Mouse (Mus musculus) 416B (cell line): Measurements from ENCODE around the gene Golph3.
A peak's percentile ranks its signal among the peaks of the same experiment; 100 is the strongest.
"Not testable (repeated sequence)": the region's sequence is repeated elsewhere in the genome, so short reads cannot be mapped to it uniquely, and the experiment has no call there.

Experiments used
- DNase-seq: peaks from one replicate; pipeline ENCODE4 v3.0.0; 2011; ENCODE audit warnings: low read depth

Gene Golph3

GRCm38 (mm10) chr15:12357459-12357858 lies 36.2 kb downstream of the Golph3 start:
- no peak for DNase-seq

DNA sequence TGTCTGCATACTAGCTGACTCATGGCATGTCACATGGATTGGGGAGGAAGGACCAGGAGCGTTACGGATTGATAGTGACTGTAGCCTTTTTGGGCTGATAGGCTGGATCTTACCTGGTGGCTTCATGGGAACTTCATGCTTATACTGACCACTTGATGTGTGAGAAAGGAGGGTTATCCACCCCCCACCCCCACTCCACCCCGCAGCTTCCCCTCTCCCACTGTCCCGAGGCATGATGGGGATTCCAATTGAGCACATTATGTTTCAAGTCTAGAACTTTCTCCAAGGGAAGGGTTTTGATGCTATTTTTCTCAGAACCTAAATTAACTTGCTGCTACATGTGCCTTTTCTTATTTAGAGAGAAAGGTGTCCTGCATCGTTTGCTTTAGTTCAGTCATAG lies 37.1 kb downstream of the Golph3 start:
- no peak for DNase-seq

GRCm38 (mm10) chr15:12360519-12361212 lies 39.4 kb downstream of the Golph3 start:
- no peak for DNase-seq

DNA sequence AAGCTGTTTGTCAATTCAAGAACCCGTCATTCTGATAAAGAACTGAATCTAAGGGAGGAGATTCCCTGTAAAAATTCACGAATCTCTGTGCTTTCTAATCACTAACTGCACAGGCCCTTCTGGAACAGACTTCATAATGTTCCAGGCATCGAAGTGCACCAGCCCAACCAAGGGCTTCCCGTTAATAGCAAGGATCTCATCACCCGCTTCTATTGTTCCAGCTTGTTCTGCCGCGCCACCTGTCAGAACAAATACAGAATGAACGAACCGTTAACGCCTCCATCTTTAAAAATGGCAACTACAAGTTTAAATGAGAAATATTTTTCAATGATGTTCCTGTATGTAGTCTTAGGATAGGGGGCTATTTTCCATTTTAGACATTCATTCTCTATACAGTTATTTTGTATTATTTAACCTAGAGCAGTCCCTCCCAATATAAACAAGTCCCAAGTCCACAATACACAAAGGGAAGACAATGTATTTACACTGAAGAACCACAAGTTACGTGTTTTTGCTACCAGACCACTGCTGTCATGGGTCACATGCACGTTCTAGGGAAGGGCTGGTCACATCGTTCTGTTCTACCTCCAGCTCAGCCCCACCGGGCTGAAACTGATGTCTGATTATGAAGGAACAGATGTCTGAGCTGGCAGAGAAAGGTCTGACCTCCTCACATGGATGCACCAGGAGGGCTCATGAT lies 40.9 kb downstream of the Golph3 start:
- no peak for DNase-seq

GRCm38 (mm10) chr15:12362701-12363040 lies 41.4 kb downstream of the Golph3 start:
- DNase-seq: no peak

GRCm38 (mm10) chr15:12364096-12364495 lies 42.8 kb downstream of the Golph3 start:
- DNase-seq: no peak

DNA sequence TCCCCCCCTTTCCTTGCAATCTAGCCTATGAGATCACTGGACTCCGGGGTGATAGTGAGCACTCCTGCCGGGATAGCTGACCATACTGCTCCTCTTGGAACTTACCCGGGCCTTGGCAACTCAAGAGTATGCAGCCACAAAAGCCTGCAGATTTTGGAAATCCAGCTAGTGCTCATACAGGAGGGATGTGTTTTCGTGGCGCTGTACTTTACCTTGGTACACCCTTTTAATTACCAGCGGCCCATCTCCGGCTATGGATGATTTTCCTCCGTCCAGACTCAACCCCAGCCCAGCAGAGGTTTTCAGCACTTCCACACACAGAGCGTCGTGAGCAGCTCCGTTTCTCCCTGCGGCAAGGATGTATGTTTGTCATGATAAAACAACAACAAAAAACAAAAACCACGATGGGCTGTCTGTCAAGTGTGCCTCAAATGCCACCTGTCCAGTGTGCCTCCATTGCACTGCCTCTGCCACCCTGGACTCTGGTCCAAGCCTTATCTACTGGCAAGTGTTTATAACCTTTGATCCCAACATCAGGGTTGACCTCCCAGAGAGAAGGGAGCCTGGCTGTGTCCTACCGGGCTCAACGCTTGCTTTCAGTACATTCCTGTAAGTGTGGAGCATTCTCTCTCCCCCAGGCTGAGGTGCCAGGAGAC lies 44.3 kb downstream of the Golph3 start:
- no peak for DNase-seq

- no peak for DNase-seq
These were observed 44.8 kb downstream of the Golph3 start for GRCm38 (mm10) chr15:12366072-12366469.

DNA sequence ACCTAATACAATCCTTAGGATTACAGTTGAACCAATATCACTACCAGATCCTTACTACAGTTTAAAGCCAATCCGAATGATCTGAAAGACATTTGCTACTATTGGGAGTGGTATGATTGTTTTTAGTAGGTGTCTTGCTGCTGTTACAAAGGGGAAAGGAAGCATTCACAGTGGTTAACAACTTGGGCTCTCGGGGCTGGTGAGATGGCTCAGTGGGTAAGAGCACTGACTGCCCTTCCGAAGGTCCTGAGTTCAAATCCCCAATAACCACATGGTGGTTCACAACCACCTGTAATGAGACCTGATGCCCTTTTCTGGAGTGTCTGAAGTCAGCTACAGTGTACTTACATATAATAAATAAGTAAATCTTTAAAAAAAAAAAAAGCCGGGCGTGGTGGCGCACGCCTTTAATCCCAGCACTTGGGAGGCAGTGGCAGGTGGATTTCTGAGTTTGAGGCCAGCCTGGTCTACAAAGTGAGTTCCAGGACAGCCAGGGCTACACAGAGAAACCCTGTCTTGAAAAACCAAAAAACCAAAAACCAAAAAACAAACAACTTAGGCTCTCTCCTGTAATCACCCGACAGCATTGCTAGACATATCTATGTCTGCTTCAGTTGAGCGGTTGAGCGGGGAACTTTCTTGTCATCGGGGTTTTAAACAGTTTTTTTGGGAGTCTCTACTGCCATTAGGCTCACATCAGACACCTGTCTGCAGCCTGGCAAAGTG lies 45.5 kb downstream of the Golph3 start:
- DNase-seq: not testable (repeated sequence)

GRCm38 (mm10) chr15:12367306-12368080 lies 46.2 kb downstream of the Golph3 start:
- peak; percentile 39 for DNase-seq

GRCm38 (mm10) chr15:12368357-12368756 lies 47.1 kb downstream of the Golph3 start:
- no peak for DNase-seq

DNA sequence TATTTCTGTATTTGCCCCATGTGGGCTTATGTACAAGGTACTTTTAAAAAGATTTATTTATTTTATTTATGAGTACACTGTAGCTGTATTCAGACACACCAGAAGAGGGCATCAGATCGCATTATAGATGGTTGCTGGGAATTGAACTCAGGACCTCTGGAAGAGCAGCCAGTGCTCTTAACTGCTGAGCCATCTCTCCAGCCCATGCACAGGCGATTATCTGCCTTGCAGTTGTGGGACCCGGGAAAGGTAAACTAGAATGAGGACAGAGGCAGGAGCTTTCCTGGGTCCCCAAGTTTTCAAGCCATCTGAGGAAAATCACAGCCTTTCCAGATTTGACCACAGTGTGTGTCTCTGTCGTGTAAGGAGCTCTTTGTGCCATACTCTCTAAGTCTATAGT lies 47.6 kb downstream of the Golph3 start:
- no peak for DNase-seq

DNA sequence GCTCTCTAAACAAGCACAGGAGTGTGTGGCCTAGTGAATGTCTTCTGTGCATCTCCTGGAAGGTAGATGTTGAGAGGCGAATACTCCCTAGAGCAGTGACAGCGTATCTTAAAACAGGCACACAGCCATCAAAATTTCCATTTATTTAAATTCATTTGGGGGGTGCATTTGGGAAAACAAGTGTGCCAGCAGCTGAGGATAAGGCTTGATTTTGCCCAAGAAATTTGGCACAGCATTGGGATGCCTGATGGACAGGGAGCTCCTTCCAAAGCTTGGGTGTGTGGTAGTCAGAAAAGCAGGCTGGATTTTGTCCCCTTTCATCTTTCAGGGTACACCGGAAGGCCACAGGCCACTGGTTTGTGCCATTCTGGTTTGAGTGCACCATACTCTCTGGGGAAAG lies 48.8 kb downstream of the Golph3 start:
- no peak for DNase-seq

DNA sequence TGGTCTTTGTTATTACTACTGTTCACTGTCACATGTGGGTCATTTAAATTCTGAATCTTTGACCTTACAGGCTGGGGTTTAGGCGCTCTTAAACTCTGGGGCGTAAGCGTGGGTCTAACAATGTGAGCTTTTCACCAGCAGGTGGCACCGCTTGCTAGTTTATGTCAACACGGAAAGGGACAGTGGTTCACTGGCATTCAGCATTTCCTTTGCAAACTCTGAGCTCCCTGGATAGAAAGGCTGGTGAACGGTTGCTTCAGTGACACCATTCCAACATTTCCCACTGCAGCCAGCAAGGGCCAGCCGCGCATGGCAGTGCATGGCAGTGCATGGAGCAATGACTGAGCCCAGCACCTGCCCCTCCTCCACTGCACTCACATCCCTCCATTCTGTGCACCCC lies 49.9 kb downstream of the Golph3 start:
- DNase-seq: peak; percentile 83

DNA sequence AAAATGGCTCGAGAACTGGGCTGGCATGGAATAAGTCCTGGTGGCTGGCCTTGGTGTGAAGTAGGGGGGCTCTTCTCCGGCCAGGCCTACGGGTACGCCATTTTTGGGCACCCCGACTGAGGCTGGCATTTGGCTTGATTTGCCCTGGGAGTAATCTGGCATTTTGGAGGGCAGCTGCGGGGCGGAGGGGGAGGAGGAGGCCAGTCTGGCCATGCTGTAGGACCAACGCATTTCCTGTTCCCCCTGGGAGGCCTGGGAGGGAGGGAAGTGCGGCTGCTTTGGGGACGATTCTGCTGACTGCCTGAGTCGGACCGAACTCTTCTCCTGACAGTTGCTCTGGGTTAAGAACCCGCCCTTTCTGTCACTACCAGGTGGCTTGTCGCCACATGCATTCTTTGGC lies 52.2 kb downstream of the Golph3 start:
- DNase-seq: no peak

DNA sequence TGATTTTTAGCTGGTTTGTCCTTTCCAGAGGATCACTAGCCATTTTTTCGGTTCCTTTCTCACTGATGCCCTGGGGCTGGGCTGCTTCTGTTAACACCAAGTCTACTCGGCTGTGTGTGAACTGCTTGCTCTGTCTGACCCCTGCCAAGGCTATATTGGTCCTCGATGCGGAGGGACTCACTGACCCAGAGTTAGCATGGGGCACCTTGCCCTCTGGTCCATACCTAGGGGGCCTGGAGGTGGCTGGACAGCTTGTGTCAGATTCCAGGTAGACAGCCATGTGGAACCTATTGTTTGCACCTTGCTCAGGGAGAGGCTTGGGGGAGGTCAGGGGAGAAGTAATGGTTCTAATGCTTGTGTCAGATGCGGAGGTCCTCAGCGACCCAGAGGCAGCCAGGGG lies 52.7 kb downstream of the Golph3 start:
- DNase-seq: no peak

GRCm38 (mm10) chr15:12374916-12375315 lies 53.7 kb downstream of the Golph3 start:
- DNase-seq: no peak

DNA sequence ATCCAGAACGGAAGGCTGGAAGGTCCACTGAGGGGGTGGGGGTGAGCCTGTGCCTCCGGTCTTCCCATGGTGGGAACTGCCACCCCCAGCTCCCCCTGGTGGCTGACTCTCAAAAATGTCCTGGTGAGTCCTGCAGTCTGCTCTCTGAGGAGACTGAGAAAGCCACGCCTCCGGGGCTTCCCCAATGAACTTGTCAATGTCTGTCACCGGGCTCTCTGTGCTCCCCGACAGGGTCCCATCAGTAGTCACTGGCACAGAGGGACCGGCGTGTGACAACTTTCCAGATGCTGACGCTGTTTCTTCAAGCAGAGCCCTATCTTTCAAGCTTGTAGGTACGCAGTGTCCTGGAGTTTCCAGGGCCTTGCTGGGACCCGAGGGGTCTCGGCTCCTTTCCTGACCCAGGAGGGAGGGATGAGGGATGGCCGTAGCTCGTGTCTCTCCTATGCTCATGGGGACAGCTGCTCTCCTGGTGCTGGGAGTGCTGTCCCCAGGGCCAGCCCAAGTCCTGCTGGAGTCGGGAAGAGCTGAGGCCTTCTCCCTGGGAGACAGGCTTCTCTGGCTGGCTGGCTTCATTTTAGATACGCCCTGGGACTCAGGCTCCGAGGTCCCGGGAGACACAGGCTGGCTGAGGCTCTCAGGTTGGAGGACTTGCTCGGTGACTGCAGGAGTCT lies 54.5 kb downstream of the Golph3 start:
- DNase-seq: peak; percentile 42

DNA sequence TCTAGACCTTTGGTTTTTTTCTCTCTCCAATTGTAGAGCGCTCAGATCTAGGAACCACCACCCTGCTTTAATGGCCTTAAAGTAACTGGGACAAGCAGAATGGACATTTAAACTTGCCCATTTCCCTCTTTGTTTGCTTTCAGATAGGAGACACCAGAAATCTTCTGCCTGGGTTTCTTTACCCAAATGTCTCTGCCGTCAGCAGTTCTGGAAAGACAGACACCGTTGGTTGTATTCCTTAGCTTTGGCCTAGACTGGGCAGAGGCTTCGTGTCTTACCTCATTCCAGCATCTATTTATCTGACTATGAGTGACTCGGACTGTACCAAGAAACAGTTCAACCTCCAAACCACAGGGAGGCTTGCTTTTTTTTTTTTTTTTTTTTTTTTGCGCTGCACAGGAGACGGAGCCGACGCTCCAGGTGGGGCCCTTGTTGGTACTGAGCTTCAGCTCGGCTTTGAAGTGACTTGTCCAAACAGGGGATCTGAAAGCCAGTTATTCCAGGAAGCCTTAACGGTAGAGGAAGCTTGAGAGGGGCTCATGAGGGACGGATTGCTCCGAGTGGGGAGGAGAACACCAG lies 55.3 kb downstream of the Golph3 start:
- no peak for DNase-seq

DNA sequence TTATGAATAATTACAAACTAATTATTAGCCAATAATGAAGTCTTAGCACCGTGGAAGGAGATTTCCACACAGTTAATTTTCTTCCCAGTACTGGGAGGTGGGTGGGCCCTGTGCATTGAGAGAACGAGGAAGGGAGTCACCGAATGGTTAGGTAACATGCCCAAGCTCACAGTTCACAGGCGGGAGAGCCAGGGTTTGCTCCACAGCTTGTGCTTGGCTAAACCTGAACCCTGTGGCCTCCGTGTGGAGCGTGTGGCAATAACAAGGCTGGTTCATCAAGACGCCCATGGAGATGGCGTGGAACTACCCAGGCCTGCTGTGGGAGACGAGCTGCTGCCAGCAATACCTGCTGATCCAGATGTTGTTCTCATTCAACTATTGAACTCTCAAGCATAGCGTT lies 56.5 kb downstream of the Golph3 start:
- DNase-seq: no peak

- DNase-seq: no peak
These were observed 58.8 kb downstream of the Golph3 start for GRCm38 (mm10) chr15:12380057-12380456.
